Mouse (Mus musculus): ENCODE measurements around the gene Mark1.

DNA sequence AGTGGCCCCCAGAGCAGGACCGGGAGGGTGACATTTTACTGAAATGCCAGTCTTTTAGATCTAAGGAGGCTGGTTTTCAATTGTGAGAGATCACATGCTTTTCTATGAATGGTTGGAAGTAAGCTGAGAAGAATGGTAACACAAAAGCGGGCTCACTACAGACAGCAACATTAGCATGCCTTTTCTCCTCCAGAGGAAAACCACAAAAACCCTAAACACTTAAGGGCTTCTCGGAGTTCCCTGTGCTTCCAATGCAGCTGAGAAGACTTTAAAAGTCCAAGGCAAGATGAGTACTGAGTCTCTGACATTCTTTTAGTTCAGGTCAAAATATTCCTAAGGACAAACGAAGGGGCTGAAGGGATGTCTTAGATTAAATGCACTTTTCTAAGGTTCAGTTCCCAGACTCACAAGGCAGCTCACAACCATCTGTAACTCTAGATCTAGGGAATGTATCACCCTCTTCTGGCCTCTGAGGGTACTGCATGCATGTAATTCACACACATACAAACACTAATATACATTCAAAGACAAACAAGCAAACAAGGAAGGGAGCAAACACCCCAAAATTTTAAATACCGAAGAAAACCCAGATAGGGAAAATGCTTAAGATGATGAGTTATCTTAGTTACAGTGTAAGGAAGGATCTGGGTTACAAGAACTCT is 81.0 kb downstream of the Mark1 start:
- TF ChIP-seq CTCF (IDR thresholded peaks at IDR 0.05; ENCODE audit: insufficient read depth, low read depth, low read length) (no peak), POLR2A (IDR thresholded peaks at IDR 0.05; ENCODE audit: insufficient read depth, low read depth, low read length) (no peak)

Data from olfactory bulb, adult 2 months (tissue).